Mouse (Mus musculus) splenic B cell, adult 2 months (primary cell): Measurements from ENCODE around the gene Plcd3.

Experiments used
- DNase-seq: peaks from one replicate; pipeline ENCODE4 v3.0.0-alpha.2; 2011; ENCODE audit warnings: low read depth, low spot score
- H3K27me3 ChIP-seq: 2 replicates; pipeline ENCODE4 v1.6.1; 2012; ENCODE audit warnings: mild to moderate bottlenecking, low read length, moderate library complexity, mixed read lengths; ENCODE audit not compliant: control insufficient read depth, poor library complexity, insufficient read depth, severe bottlenecking
- H3K36me3 ChIP-seq: 2 replicates; pipeline ENCODE4 v1.6.1; 2012; ENCODE audit warnings: mild to moderate bottlenecking, low read length, moderate library complexity, mixed read lengths; ENCODE audit not compliant: control insufficient read depth, poor library complexity, insufficient read depth, severe bottlenecking

The Plcd3 gene

DNA sequence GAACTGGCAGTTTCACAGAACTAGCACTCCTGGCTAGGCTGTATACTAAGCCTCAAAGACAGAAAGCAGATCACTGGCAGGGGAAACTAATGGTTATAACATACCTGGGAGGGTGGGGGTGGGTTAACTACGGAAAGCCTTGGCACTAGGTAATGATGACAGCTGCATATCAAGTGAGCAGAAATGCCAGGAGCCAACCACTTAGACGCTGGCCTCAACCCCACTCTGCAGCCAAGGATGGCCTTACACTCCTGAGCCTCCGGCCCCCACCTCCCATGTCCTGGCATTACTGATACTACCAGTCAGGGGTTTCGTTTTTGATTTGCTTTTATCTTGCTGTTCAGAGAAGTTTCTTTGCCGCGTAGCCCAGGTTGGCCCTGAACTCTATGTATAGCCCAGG, 5.7 kb downstream of the Plcd3 start:
- Histone ChIP-seq H3K27me3 (no peaks in the 10 kb centered on the region), H3K36me3 (no peaks in the 10 kb centered on the region)
- DNase-seq: no peak

DNA sequence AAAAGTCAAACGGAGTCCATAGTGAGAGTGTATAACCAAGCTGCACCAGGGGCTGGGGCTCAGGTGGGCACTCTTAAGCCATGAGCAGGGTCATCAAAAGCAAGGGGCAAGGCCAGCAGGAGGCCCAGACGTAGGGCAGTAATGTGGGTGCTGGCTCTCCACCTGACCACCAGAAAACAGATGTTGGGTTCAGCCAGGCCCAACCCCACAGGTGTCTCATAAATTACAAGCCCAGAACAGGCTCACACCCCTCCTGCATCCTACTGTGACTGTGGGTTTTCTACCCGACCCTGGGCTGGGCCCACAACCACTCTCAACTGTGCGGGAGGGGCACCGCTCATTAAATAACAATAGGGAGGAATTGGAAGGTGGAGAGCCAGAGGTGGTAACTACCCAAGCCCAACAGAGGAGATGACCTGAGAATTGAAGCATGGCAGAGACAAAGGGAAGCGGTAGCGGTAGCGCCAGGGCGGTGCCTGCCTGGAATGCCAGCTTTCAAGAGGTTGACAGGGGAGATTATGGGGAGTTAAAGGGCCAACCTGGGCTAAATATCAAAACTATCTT, 6.3 kb downstream of the Plcd3 start:
- H3K36me3 ChIP-seq: no peaks in the 10 kb centered on the region
- H3K27me3 ChIP-seq: no peaks in the 10 kb centered on the region
- DNase-seq: no peak

DNA sequence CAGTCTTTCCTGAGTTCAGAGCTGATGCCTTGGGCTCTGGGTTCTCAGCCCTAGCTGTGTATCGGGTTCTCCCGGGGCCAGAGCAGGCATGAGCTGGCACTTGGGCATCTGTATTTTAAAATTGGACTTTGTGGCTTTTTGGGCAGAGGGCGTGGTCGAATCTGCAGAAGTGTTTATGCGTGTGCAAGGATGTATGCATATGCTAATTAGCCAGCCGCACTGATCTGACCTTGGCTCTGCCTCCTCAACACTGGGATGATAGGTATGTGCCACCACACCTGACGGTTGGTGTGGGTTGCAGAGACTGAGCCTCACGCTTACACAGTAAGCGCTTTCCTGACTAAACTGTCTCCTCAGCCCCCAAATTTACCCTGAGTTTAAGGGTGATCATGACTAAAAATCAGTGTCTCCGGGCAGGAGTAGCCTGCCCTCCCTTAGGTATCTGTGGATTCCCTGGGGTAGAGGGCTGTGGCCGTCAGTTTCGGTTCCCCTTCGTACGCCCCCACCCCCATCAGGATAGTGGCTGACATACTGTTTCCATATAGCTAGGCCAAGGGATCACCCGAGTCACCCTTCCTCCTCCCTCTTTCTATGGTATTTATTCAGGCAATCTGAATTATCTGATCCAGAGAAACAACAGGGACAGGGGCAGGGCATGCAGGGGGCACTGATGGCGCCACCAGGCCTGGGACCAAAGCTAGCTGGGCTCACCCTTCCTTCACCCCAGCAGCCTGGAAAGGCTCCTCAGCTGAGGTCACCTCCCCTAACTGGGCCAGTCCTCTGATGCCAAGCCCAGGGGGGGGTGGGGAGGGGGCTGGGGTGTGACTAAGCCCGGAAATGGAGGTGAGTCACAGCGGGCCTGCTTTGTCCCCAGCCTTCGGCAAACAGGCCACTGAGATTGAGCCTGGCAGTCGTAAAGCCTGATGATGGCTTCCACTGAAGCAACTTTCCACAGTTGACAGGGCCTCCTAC, 7.3 kb downstream of the Plcd3 start:
- no peaks in the 10 kb centered on the region for H3K27me3 ChIP-seq
- H3K36me3 ChIP-seq: no peaks in the 10 kb centered on the region
- peak; percentile 72 for DNase-seq

DNA sequence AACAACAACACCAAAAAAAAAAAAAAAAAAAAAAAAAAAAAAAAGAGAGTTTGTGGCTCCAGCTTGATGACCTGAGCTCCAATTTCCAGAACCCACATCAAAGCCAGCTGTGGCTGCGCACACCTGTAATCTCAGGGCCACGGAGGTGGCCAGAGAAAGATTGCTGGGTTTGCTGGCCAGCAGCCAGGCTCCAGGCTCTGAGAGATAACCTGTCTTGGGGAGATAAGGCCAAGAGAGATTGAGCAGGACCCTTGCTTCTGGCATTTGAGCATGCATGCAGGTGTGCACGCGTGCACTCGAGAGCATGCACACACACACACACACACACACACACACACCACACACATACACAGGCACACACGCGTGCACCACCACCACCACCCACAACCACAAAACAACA, 8.2 kb downstream of the Plcd3 start:
- no peak for DNase-seq
- no peaks in the 10 kb centered on the region for H3K36me3 ChIP-seq
- no peaks in the 10 kb centered on the region for H3K27me3 ChIP-seq

DNA sequence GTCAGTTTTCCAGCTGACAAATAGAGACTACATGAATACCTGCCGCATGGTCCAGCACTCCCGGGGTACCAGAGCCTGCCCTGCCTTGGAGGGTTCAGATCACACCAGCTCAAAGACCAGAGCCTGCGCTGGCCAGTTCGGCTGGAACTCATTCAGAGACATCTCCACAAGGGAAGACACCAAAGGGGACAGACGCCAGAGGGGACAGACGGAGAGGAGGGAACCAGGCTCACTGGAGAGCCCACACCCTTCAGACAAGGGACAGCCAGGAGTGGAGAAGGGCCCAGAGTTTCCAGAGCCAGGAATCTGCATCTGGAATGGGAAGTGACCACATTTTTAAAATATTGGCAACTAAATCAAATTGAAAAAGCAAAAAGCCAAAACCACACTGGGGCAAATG, 19.8 kb downstream of the Plcd3 start:
- Histone ChIP-seq H3K36me3 (no peaks in the 10 kb centered on the region), H3K27me3 (no peaks in the 10 kb centered on the region)
- no peak for DNase-seq

DNA sequence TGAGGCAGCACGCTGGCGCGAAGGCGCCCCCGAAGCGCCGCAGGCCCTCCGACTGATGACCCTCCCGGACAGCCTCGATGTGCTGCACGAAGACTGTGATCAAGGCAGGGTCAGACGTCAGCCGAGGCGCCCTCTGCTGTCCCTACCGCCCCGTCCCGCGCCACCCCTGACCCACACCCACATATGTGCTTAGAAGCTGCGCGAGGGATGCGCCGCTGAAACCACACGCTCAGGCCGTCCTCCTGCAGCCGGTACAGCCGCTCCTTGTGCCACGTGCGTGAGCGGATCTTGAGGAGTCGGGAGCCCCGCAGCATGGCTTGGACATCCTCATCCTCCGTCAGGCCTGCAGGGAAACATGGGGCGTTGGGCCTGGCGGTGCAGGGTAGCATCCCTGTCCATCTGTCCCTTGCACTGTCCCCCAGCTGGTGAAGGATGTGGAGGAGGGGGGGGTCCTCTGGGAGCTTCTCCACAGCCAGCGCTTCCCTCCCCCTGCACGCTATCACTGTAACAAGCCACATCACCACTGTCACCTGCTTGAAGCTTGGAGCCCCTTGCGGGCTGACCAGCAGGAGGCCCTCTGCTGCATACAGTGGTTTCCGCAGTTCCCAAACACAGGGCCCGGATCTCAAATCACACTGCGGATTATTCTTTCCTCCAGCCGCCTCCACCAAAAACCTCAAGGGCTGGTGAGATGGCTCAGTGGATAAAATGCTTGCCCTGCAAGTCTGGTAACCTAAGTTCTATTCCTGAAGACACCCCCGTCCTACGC, 21.0 kb downstream of the Plcd3 start:
- Histone ChIP-seq H3K27me3 (no peaks in the 10 kb centered on the region), H3K36me3 (no peaks in the 10 kb centered on the region)
- DNase-seq: peak; percentile 34

DNA sequence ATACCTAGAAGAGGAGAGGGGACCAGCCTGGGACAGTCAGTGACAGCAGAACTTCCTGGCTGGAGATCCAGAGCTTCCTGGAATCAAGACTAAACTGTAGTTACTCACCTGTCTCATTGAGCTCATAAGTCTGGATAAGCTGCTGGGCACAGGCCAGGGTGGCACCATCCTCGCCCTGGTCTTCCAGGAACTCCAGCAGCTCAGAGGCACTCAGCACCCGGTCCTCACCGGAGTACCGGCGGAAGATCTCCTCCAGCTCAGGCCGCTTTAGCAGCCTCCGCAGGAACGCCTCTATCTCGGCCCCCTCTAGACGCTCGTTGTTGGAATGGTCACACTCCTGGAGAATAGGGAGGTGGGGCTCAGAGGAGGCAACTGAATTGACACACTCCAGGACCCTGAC, 23.3 kb downstream of the Plcd3 start:
- Histone ChIP-seq H3K27me3 (no peaks in the 10 kb centered on the region), H3K36me3 (no peaks in the 10 kb centered on the region)
- no peak for DNase-seq

DNA sequence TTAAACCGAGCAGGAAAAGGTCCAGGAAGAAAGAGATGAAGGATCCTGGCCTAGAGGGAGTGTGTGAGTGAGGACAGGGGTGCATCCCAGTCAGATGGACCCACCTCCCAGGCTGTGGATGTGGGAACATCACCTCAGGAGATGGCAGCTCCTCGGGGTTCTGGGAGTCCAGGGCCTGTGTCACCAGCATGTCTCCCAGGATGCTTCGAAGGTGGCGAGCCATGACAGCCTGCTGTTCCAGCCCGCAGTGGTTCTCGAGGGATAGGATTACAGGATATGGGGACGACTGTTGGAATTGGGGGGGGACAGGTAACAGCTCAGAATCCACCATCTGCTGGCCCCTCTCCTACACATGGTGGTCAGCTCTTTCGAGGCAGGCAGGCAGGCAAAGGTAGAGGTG, 24.9 kb downstream of the Plcd3 start:
- DNase-seq: no peak
- Histone ChIP-seq H3K27me3 (no peaks in the 10 kb centered on the region), H3K36me3 (no peaks in the 10 kb centered on the region)

DNA sequence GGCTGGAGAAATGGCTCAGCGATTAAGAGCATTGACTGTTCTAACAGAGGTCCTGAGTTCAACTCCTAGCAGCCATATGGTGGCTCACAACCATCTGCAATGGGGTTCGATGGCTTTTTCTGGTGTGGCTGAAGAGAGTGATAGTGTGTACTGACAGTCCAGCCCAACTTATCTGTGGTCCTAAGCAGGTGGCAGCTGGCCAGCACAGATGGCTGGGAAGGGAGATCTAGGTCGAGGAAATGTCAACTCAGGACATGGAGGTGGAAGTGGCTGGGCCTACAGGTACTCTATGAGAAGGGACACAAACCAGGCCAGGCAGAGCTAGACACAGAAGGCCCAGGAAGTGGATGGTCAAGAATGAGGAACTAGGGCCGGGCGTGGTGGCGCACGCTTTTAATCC, 25.4 kb downstream of the Plcd3 start:
- Histone ChIP-seq H3K27me3 (no peaks in the 10 kb centered on the region), H3K36me3 (no peaks in the 10 kb centered on the region)
- no peak for DNase-seq

DNA sequence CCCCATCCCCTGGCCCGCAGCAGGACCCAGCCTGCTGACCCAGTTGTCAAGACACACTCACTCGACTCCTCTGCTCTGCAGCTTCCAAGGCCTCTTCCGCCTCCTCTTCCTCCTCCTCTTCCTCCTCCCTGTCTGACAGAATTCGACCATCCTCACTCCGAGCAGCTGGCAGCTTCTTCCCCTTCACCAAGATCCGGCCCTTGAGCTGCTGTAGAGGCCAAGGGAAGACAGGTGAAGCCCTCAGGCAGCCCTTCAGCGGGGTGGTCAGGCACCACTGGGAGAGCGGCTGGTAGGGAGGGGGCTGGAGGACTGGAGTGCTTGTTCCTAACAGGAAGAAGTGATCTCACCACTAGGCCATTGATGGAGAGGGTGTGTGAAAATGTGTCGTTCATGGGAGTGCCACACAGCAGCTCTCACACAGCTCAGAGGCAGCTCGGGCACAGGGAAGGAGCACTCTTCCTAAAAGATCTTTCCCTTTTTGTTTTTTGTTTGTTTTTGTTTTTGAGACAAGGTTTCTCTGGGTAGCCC, 26.6 kb downstream of the Plcd3 start:
- DNase-seq: no peak
- H3K27me3 ChIP-seq: no peaks in the 10 kb centered on the region
- no peaks in the 10 kb centered on the region for H3K36me3 ChIP-seq

DNA sequence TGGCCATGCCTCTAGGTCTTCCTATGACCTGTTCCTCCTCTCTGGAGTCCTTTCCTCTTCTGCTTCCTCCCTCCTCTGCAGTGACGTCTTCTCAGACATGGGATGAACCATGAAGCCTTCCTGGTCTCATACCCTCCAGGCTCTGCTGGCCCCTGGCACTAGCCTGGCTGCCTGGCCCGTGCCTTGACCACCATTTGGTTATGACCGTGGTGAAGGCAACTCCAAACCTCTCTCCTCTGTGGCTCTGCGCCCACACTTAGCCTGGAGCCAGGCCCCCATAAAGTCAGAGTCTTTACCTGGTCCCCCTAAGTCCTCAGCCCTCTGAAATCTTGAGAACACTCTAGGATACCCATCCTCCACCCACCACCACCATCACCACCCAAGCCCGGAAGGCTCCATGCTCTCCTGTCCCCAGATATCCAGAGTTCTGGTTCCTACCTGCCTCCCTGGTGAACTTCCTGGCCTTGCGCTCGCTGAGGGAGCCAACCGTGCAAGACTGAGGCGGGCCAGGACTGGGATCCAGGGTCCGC, 27.3 kb downstream of the Plcd3 start:
- Histone ChIP-seq H3K36me3 (no peaks in the 10 kb centered on the region), H3K27me3 (no peaks in the 10 kb centered on the region)
- DNase-seq: no peak

DNA sequence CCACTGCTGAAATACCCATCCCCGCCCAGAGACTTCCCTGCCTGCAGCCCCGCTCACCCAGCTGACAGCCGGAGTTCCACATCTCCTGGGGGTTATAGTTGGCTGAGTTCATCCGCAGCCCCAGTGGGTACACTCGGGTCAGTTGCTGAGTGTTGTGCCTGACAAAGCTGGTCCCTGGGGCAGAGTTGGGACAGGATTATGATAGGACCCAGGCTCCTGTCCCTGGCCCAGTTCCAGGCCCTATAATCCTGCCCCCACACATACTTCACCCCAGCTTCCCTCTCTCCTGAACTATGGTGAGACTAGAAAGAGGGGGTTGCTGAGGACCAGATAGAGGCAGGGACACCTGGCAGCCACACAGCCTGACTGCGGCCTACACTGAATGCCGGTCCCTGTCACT, 27.8 kb downstream of the Plcd3 start:
- Histone ChIP-seq H3K27me3 (no peaks in the 10 kb centered on the region), H3K36me3 (0 out of 2 replicates have a peak, but pooled peaks cover 2% of the 10 kb centered on the region)
- DNase-seq: no peak

DNA sequence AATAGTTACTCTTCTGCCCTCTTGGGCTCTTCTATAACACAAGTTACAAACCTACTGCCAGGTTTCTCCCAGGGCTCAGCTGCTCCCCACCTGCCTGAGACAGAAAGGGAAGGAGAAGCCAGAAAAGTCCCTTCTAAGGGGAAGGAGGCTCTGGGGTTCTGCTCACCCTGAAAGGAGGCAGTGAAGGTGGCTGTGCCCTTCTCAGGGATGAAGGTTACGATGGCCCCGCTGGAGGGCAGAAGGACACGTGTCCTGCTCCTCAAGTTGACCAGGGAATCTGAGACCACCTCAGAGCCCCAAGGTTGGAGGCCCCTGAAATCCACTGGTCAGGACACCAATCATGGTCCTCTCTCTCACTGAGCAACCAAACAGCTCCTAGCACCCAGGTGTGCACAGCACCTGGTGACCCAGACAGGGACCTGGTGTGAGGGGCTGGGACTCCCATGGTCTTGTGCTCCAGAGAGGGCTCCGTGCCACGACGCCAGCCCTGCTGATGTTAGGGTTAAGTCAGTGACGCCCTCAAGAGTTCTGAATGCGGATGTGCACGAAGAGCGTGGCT, 31.1 kb downstream of the Plcd3 start:
- no peaks in the 10 kb centered on the region for H3K27me3 ChIP-seq

DNA sequence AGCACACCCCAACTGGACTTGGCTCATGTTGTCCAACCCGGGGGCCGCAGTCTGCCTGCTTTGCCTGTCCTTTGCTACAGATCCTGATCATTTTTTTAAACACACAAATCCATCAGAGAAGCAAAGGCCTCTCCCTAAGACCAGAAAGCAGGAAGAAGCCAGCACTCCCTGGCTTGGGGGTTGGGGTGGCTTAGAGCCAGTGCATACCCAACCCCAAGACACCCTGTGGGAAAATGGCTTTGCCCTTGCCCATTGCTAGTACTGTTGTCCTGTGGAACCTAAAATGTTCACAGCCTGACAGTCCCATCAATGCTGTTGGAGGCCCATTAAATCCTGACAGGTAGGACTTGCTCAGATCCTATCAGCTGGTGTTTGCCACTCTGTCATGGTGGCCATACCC, 31.7 kb downstream of the Plcd3 start:
- DNase-seq: no peak
- no peaks in the 10 kb centered on the region for H3K27me3 ChIP-seq
- peaks cover 8% of the 10 kb centered on the region for H3K36me3 ChIP-seq

More for the DNA sequence above, 31.1 kb downstream of the Plcd3 start:
- DNase-seq: no peak
- H3K36me3 ChIP-seq: peaks cover 6% of the 10 kb centered on the region; the same call in 1 of the 2 replicates
